Mouse (Mus musculus): ENCODE measurements around the gene Khdc3.
A peak's percentile ranks its signal among the peaks of the same experiment; 100 is the strongest.
"Not testable (repeated sequence)": the region's sequence is repeated elsewhere in the genome, so short reads cannot be mapped to it uniquely, and the experiment has no call there.

The Khdc3 gene

DNA sequence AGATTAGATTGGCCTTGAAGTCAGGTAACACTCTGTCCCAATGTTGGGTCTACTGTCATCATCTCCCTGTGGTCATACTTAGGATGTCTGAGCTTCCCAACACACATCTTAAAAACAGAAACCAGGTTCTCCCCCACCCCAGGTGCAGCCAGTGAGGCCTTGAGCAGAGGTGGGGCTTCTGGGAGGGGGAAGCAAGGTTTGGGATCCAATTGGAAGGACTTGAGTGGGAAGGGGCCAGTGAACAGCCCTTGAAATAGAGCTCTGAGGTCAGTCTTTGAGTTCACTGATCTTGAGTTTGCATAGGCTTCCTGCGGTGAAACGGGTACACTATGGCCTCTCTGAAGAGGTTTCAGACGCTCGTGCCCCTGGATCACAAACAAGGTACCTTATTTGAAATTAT, 545 bp downstream of the Khdc3 start, which contains the start of gene Gm20509:
Gene Gm20509, plus strand, starts transcription at position 290 of the 400 bp plus-strand sequence.
- DNase-seq (ENCODE audit: low spot score) = no peak

DNA sequence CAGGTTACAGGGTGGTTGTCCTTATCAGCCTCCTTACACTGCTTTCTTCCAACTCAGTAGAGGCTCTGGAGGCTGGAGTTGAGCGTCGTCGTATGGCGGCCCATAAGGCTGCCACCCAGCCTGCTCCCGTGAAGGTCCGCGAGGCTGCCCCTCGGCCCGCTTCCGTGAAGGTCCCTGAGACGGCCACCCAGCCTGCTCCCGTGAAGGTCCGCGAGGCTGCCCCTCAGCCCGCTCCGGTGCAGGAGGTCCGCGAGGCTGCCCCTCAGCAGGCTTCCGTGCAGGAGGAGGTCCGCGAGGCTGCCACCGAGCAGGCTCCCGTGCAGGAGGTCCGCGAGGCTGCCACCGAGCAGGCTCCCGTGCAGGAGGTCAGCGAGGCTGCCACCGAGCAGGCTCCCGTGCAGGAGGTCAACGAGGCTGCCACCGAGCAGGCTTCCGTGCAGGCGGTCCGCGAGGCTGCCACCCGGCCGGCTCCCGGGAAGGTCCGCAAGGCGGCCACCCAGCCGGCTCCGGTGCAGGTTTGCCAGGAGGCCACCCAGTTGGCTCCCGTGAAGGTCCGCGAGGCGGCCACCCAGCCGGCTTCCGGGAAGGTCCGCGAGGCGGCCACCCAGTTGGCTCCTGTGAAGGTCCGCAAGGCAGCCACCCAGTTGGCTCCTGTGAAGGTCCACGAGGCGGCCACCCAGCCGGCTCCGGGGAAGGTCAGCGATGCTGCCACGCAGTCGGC, 1.7 kb downstream of the Khdc3 start:
- DNase-seq (ENCODE audit: low spot score) = peak; percentile 15

DNA sequence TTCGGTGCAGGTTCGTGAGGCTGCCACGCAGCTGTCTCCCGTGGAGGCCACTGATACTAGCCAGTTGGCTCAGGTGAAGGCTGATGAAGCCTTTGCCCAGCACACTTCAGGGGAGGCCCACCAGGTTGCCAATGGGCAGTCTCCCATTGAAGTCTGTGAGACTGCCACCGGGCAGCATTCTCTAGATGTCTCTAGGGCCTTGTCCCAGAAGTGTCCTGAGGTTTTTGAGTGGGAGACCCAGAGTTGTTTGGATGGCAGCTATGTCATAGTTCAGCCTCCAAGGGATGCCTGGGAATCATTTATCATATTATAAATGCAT, 2.2 kb downstream of the Khdc3 start:
- DNase-seq (ENCODE audit: low spot score) = no peak

DNA sequence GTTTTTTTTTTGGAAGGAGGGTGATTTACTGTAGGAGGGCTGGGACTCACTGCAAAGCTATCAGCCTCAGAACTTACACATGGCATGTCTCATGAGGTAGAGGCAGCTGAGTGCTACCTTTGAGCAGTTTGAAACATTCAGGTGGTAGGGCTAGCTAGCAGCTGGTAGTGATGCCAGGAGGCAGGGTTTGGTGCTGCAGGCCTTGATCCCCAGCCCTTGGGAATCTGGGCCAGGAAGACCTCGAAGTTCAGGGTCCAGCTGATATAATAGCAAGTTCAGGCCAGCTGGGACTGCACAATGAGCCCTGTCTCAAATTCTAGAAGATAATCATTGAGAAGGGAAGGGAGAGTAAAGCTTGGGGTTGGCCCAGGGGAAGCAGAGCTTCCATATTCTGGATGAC, 3.5 kb downstream of the Khdc3 start:
- no peak for DNase-seq (ENCODE audit: low spot score)

DNA sequence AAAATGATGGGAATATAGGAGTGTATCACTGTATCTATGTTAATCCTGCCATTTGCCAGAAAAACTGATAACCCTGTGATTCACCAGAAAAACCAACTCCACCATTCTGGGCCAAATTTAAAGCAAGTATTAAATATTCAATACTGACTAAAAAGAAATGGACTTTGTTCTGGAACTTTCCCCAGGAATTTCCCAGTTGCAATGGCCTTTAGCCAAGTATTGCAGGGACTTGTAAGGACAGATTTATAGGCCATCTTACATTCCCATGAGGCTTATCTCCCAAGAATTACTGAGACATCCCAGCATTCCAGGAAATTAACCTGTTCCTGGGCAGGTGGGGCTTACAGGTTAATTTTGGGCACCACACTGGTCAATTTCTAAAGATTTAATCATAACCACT, 4.1 kb downstream of the Khdc3 start:
- no peak for DNase-seq (ENCODE audit: low spot score)

DNA sequence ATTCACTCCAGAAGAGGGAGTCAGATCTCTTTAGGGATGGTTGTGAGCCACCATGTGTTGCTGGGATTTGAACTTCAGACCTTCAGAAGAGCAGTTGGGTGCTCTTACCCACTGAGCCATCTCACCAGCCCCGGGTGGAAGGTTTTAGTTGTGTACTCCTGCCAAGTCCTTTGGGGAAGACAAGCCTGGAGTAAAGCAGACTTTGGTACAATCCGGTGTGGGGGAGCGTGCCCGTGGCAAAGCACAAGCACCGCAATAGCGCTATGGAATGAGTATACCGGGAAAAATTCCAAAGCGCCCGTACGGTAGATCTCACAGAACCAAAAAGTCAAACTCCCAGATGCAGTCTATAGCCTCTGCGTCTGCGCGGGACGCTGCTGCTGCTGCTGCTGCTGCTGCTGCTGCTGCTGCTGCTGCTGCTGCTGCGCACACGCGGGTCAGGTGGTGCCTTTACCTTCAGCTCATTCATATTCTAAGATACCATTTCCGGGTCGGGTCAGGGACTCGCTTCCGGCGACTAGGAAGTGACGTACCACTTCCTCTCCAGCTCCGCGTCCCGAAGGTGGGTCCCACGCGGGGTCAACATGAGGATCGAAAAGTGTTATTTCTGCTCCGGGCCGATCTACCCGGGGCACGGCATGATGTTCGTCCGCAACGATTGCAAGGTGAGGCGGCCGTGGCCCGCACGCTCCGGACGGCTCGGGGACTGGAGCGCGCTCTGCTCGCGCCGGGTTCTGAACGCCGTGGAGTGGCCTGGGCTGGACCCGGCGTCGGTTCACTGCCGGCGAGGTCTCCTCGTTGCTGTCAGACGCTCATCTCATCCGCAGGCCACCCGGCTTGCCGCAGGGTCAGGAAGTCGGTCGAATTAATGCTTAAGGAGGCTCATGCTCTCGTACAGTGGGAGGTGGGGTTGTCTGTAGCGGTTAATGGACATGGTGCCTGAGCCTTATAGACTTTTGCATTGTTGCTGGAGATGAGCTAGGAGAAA, 11.6 kb downstream of the Khdc3 start, which contains the start of gene Rsl24d1:
Gene Rsl24d1, plus strand, starts transcription at position 508 of the 988 bp plus-strand sequence.
- DNase-seq (ENCODE audit: low spot score) = peak; percentile 61

DNA sequence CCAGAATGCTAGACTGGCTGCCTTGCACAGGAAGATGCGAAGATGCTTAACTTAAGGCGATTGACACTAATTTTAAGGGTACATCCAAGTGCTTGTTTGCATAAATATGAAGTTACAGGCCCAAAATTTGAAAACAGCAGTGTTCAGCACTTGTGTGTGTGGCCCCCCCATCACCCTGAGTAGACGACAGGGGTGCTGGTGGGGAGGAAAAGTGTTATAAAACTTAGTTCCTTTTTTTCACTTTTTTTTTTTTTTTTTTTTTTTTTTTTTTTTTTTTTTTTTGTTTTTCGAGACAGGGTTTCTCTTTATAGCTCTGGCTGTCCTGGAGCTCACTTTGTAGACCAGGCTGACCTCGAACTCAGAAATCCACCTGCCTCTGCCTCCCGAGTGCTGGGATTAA, 15.1 kb downstream of the Khdc3 start:
- DNase-seq (ENCODE audit: low spot score) = not testable (repeated sequence)

DNA sequence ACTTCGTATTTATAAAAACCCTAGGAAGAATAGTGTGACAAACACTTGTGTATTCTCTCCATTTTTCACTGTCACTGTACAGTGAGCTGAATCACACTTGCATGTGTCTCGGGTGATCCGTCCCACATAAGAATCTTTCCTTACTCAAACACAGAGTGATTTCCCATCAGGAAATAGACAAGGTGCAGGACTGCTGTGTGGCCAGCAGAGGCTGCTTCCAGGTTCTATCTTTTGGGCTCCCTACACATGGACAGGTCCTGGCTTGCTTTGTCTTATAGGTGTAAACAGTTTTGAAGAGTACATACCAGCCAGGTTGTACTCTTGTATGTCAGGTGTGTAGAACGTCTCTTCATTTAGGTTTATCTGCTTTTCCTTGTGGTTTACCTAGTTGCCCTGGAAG, 16.4 kb downstream of the Khdc3 start:
- DNase-seq (ENCODE audit: low spot score) = no peak

DNA sequence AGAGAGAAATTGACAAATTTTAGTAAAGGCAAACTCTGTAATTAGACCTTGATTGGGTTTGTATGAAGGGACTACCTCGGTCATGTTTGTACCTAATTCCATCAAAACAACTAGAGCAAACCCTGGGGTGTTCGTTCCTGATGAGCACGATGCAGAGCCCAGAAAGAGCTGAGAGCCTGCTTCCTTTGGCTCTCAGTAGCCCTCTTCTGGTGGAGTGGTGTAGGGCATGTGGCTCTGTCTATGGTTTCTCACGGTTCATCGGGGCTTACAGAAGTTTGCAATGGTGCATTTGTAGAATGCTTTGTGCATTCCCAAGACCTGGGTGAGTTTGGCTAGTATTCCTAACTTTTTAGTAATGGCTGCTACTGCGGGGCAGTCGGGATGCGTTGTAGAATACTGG, 20.1 kb downstream of the Khdc3 start:
- no peak for DNase-seq (ENCODE audit: low spot score)

DNA sequence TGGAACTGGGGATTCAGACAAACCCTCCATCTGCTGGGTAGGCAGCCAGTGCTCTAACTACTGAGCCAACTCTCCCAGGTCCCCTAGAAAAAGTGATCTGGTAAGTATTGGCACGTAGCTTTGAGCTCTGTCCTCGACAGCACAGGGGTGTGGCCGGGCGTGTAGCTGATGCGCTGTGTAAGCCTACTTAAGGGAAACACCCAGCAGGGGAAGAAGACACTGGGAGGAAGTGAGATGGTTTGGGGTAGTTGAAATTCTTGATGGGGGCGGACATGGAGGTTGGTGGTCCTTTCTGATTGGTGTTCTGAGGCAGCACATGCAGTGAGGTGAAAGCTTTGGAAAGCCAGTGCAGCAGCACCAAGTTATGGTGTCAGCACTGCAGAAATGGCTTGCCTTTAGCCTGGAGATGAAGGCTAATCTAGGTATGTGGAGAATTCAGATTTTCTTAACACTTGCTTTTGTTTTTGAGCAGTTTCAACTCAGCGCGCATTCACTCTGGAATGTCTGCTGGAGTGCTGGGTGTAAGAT, 23.5 kb downstream of the Khdc3 start:
- no peak for DNase-seq (ENCODE audit: low spot score)

DNA sequence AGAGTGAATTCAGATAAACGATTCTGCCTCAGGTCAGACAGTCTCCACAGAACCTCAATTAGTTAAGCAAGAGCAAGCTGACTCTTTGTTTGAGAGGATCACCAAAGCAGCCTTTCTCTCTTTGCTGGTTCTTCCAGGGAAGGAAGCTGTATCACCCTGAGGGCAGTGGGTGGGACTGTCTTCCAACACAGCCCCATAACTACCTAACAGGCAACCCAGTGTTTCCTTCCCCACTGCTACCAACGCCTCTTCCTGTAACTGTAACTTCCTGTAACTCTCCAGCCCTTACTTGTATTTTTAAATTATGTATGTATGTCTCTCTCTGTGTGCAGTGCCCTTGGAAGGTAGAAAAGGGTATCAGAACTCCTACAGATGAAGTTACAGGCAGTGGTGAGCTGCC, 25.8 kb downstream of the Khdc3 start:
- DNase-seq (ENCODE audit: low spot score) = no peak

DNA sequence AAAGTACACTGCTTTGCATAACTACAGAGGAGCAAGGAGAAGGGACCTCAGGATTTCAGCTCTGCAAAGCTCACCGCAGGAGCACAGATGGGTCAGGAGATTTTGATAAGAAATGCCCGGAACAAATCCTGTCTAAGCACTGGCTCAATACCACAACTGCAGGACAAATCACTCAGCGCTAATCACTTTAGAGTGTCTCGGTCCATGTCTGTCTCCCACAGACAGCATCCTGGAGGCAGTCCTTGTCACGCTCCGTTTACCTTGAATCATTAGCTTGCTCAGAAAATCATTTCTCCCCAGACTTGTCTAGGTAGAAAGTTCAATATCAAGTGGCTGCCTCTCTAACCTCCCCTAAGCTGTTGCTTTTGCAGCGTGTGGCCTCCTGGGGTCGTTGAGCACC, 28.2 kb downstream of the Khdc3 start:
- DNase-seq (ENCODE audit: low spot score) = no peak

DNA sequence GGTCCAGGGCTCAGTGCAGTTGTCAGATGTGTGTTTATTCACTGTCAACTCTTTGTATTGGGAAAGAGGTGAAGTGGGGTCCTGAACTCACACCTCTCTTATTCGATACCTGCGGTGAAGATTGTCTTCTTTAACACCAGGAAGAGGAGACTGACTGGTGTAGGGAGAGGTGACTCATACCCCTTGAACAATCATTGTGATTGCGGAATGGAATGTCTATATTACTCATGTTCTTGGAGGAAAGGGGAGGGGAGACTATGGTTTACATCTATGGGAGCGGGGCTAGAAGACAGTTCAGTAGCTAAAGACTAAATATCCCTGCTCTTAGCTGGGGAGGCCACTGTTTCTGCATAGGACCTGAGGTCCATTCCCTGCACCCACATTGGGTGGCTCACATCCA, 28.9 kb downstream of the Khdc3 start:
- DNase-seq (ENCODE audit: low spot score) = no peak

DNA sequence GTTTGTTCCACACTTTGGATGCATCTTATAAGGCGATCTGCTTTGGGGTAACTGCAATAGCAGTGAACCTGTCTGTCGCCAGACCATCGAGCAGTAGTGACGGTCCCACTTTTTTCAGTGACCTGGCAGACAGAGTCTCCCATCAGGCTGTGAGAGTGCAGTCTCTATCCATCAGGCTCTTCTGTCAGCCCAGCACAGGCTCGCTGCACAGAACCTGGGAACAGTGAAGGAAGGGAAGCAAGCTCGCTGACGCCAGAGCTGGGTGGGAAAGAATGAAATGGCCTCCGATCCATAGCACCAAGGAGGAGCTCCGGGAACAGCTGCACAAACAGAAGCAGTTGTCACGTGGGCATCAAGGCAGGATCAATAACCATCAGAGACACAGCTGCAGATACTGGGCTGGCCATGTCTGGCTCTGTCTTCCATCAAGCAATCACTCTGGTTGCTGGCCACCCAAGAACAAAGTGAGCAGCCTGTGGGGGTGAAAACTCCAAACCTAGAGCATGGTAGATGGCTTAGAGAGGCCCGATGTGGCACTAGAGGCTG, 35.8 kb downstream of the Khdc3 start:
- no peak for DNase-seq (ENCODE audit: low spot score)
